Mouse (Mus musculus): ENCODE data around the gene Maml2. TPM values are rescaled to one million over a fixed set of nuclear protein-coding genes. Genes with fewer than 3 reads are reported as not detected.

Maml2 gene
- total RNA-seq, 2 experiments from 2014 or later = 5.5 to 6.2 TPM

DNA sequence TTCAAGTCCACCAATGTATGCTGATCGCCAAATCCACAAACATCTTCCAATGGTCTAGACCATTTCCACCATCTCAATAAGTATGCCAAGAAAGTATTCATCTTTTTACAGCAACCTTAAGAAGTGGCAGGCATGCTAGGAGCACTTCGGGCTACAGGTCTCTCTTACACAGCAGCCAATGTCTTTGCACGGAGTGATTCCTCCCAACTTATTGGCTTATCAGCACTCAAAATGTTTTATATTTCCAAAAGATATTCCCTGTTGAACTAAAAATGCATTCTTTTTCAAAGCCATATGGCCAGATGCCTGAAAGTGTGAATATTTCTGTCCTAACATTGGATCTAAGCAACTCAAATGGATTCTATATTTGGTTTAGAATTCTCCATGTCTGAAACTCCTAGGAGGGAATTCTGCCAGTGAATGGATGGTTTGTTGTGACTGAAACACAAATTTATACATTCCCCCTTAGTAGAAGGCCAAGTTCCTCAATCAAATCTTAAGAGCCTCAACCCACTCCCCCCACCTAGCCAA, 326.2 kb downstream of the Maml2 start:
- peak; percentile 12 to 62 for DNase-seq (ENCODE audit: low spot score in 2 of 2)
- intact Hi-C loops (cut with DNase I) = no loop called here

- intact Hi-C loops (cut with DNase I) = no loop called here
- DNase-seq (ENCODE audit: low spot score in 2 of 2) = no peak
Measured at GRCm38 (mm10) chr9:13624780-13625179, 327.0 kb downstream of the Maml2 start.

- DNase-seq (ENCODE audit: low spot score in 2 of 2) = no peak
- intact Hi-C loops (cut with DNase I) = no loop called here
Measured at GRCm38 (mm10) chr9:13625215-13625614, 327.5 kb downstream of the Maml2 start.

GRCm38 (mm10) chr9:13626480-13626879, 328.7 kb downstream of the Maml2 start:
- DNase-seq (ENCODE audit: low spot score in 2 of 2) = no peak
- intact Hi-C loops (cut with DNase I) = no loop called here

- intact Hi-C loops (cut with DNase I) = no loop called here
- DNase-seq (ENCODE audit: low spot score in 2 of 2) = no peak
Measured at GRCm38 (mm10) chr9:13633371-13633770, 335.6 kb downstream of the Maml2 start.

DNA sequence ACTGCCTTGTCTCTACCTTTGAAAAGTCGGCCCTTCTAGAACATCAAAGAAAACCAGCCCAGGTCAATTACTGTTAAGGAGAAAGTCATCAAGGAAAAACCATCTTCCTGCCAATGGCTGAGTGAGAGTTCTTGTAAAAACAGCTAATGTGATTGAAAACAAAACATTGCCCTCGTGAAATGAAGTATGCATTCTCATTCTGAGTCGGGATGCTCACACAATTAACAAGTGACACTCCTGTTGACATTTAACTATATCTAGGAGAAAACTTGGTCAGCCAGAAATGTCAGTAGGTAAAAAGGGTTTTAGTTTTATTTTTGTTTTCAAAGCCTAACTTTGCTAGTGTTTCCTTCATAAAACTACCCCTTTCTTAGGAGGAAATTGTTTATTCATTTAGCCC, 341.9 kb downstream of the Maml2 start:
- intact Hi-C loops (cut with DNase I) = no loop called here
- no peak for DNase-seq (ENCODE audit: low spot score in 2 of 2)

GRCm38 (mm10) chr9:13645153-13645552, 347.4 kb downstream of the Maml2 start:
- intact Hi-C loops (cut with DNase I) = no loop called here
- no peak for DNase-seq (ENCODE audit: low spot score in 2 of 2)

DNA sequence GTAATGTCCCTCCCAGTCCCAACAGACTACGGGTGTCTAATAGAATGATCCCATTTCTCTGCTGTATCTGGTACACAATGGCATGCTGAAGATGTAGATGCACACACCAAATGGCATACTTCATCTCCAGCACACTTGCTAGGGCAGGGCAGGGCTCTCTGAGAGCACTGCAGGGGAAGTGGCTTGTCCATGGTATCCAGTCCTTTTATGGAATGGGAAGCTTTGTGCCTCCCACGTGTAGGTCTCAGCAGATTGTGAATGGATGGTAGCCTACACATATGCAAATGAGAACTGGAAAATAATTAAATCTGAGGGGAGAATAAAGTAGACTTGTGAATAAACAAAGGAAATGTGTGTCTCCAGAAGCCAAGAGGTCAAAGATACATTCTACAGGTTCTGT, 353.3 kb downstream of the Maml2 start:
- intact Hi-C loops (cut with DNase I) = loop anchor here (5.0 kb wide), 1 partner anchor 134 kb away; no protein-coding TSS in a partner anchor
- DNase-seq (ENCODE audit: low spot score in 2 of 2) = no peak

GRCm38 (mm10) chr9:13651828-13652227, 354.1 kb downstream of the Maml2 start:
- intact Hi-C loops (cut with DNase I) = loop anchor here (5.0 kb wide), 1 partner anchor 135 kb away; no protein-coding TSS in a partner anchor
- DNase-seq (ENCODE audit: low spot score in 2 of 2) = peak in 1 of 2 experiments; percentile 1

DNA sequence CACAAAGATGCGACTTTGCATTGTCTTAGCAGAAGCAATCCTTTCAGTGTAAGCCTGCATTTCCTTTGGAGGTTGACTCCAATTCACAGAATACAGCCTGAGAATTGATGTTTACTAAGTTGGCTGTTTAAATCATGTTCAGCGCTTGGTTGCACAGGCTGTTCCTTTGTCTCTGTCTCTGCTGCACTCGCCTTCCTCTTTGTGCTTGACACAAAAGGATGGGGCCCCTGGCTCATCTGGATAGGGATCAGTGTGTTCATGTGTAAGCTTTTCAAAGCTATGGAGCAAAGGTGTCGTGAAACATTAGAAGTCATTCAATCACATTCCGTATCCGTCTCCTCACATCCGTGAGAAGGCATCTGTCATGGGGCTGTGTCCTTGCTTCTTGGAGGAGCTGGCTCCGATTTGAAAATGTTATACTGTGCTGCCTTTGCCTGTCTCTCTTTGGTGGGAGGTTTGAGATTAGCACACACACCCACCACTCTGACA, 354.7 kb downstream of the Maml2 start:
- intact Hi-C loops (cut with DNase I) = loop anchor here (5.0 kb wide), 1 partner anchor 135 kb away; no protein-coding TSS in a partner anchor
- DNase-seq (ENCODE audit: low spot score in 2 of 2) = peak in 1 of 2 experiments; percentile 3

DNA sequence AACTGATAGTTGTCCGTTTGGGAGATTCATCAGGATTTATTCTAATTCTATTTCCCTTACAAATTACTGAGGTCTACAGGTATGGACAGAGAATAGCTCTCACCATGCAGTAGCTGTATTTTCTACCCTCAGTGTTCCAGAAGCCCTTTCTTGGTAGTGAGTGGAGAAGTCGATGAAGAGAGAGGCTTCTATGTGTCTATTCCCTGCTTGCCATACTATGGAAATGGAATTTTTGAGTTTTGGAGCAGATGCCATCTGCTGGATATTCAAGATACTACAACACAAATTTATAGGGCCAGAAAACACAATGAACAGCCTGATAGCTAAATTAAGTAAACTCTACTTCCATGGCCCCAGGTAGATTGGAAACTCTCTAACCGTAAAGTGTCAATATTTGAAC, 355.2 kb downstream of the Maml2 start:
- intact Hi-C loops (cut with DNase I) = loop anchor here (1.0 to 5.0 kb wide), 3 partner anchors 136 to 410 kb away; no protein-coding TSS in a partner anchor
- DNase-seq (ENCODE audit: low spot score in 2 of 2) = peak; percentile 49 to 73

DNA sequence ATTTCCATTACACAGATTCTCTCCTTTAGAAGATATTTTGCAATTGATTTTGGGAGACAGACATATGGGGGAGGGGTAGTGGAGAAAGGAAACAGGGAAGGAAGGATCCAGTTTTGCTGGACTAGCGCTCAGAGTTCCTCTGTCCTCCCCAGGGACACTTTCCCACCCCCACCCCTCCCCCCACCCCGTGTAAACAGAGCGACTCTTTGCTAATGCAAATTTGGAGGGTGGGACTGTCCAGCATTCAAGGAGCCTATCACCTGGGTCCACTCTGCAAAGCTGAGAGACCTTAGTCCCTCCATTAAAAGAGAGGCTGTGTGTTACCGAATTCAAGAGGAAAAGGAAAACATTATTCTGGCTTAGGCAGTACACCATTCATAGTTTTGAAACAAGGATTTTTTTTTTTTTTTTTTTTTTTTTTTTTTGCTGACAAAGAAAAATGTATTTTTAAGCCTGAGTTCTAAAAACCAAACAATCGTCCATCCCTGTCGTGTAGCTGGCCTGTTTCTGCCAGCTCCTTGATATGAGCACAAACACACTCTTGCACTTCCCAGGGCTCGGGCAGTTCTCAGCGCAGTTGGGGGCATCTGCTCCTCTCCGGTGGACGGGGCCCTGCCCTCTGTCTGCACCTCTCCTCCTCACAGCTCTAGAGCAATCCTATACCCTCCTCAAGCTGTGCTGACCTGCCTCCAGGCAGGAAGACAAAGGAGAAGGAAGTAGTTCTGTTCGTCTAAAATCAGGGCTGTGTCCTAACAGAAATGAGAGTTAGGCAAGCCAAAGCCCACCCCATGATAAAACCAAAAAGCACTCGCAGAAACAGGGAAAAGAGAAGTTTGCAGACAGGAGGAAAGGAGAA, 364.2 kb downstream of the Maml2 start:
- intact Hi-C loops (cut with DNase I) = loop anchor here (5.0 kb wide), 1 partner anchor 45 kb away; no protein-coding TSS in a partner anchor
- DNase-seq (ENCODE audit: low spot score in 2 of 2) = no peak

DNA sequence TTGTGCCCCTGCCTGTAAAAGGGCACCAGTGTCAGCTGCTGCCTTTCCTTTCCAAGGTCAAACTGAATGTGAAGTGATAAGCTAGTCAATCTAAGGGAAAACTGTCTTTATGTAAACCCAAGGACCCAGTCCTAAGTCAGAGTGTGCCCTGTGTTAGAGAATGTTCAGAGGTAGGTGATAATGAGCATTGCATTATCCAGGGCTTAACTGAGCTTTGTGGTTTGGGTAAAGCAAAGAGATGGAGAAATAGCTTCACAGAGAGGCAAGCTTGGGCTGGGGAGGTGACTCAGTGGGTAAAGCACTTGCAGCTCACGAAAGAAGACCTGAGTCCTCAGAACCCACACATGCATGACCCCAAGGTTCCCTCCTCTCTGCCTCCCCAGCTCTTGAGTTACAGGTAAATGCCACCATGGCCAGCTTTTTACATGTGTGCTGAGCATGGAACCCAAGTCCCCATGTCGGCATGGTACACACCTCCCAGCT, 367.8 kb downstream of the Maml2 start:
- no peak for DNase-seq (ENCODE audit: low spot score in 2 of 2)
- intact Hi-C loops (cut with DNase I) = no loop called here

- intact Hi-C loops (cut with DNase I) = no loop called here
- no peak for DNase-seq (ENCODE audit: low spot score in 2 of 2)
Measured at GRCm38 (mm10) chr9:13667955-13668354, 370.2 kb downstream of the Maml2 start.

GRCm38 (mm10) chr9:13668742-13669141, 371.0 kb downstream of the Maml2 start:
- DNase-seq (ENCODE audit: low spot score in 2 of 2) = no peak
- intact Hi-C loops (cut with DNase I) = no loop called here

- peak in 1 of 2 experiments; percentile 20 for DNase-seq (ENCODE audit: low spot score in 2 of 2)
- intact Hi-C loops (cut with DNase I) = no loop called here
Measured at GRCm38 (mm10) chr9:13671125-13671769, 373.5 kb downstream of the Maml2 start.

GRCm38 (mm10) chr9:13673304-13673703, 375.5 kb downstream of the Maml2 start:
- intact Hi-C loops (cut with DNase I) = no loop called here
- DNase-seq (ENCODE audit: low spot score in 2 of 2) = no peak

GRCm38 (mm10) chr9:13678026-13678425, 380.3 kb downstream of the Maml2 start:
- DNase-seq (ENCODE audit: low spot score in 2 of 2) = no peak
- intact Hi-C loops (cut with DNase I) = no loop called here

DNA sequence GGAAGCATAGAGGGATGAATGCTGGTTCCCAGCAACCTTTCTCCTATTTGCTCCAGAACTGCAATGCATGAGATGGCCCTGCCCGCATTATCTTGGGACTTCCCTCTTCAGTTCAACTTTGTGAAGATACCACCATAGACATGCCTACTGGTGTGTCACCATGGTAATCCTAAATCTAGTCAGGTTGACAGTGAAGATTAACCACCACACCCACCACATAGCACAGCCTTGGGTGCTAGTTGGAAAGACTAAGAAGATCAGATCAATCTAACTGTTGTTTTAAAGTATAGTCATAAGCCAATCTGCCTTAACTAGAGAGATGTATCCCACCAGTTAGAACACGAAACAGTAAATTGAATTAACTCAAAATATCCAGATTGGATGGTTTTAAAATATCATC, 381.9 kb downstream of the Maml2 start:
- no peak for DNase-seq (ENCODE audit: low spot score in 2 of 2)
- intact Hi-C loops (cut with DNase I) = no loop called here

GRCm38 (mm10) chr9:13681147-13681546, 383.4 kb downstream of the Maml2 start:
- intact Hi-C loops (cut with DNase I) = no loop called here

More at GRCm38 (mm10) chr9:13681147-13681546, 383.4 kb downstream of the Maml2 start:
- DNase-seq (ENCODE audit: low spot score in 2 of 2) = no peak
